Mouse (Mus musculus): ENCODE results near the gene Megf8.

The Megf8 gene

DNA sequence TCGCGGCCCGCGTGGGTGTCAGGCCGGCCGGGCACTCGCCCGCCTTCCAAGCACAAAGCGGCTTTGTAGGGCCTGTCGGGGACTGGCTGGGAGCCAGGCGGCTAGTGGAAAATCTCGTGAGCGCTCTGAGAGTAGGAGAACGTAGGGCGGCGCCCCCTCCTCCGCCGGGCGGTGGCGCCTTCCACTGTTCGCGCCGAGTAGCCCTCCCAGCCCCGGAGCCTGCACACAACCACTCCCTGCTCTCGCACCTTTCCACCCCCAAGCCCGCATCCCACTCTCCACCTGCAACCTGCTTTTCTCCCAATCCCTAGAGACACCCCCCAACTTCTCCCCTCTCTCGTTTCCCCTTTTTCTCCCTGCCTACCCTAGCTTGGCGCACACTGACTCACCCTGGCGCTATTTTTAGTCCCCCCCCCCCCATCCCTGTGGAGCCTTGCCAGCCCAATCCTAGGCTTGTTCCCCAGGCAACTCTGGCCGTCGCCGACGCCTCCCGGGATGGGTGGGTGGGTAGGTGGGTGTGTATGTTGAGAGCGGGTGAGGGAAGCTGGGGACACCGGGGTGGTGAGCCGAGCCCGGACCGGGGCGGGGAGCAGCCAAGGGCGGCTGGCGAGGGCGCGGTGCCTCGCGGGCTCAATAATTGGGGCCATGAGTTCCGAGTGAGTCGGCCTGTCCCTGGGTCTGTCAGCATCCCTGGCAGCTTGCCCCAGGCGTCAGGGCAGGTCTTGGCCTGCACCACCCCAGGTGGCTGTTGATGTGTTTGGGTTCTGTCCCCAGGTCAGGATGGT lies 37.7 kb upstream of the Megf8 start:
- DNase-seq (ENCODE audit: low read depth): no peak

DNA sequence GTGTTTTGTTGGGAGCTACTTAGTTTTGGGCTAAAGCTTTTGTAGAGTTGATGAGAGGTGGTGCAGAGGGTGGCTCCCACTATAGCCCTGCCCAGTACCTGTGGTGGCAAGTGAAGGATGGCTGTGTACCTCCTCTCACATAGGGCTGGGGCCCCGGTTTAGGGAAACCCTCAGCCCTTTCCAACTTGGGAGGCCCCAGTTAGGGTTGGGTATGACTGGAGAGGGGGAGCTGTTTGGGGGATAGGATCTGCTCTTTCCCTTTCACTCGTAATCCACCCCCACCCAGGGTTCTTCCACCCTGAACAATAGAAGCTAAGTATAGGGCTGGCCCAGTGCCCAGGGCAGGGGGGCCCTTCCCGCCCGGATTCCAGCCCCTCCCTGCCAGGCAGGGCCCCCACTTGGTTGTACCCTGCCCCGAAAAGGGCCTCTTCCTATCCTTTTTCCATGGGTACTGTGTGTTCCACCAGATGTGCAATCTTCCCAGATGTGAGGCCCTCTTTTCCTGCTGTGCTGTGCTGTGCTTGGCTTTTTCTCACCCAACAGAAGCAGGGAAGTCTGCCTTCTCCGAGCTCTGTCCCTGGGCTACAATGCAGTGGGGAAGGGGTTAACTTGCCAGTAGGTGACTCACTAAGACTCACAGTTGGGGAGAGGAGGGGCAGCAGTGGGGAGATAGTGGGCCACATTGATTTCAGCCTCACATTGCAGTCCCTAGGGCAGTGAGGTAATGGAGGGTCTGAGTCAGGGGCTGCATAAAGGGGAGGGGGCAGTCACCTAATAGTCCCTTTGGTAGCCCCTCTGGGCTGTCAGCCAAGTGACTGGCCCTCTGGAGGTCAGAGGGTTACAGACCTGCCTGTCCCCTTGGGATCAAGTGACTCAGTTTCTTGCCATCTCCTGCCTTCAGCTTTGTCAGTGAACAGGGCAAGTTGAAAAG lies 36.8 kb upstream of the Megf8 start:
- DNase-seq (ENCODE audit: low read depth): no peak

DNA sequence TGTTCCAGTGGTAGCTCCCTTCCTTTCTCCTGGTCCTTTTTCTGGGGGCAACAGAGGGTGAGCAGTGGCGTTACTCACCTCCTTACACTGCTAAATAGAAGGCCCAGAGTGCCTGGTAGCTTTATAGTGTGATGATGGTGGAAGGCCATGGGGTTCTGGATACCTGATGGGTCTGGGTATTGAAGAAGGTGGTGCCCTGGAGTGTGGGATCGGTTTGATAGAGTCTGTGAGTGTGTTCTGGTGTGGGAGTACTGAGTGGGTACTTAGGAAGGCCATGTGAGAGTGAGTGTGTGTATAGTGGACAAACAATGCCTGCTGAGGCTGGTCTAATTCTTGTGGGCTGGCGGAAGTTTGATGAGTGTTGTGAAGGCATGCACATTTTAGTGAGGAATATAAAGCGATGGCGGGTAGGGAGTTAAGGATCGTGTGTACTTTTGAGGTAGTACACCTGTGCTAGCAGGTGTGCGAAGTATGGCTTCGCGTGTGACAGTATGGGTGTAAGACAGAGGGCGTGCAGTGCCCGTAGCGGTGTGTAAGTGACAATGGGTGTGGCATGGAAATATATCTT lies 35.7 kb upstream of the Megf8 start:
- DNase-seq (ENCODE audit: low read depth): no peak

DNA sequence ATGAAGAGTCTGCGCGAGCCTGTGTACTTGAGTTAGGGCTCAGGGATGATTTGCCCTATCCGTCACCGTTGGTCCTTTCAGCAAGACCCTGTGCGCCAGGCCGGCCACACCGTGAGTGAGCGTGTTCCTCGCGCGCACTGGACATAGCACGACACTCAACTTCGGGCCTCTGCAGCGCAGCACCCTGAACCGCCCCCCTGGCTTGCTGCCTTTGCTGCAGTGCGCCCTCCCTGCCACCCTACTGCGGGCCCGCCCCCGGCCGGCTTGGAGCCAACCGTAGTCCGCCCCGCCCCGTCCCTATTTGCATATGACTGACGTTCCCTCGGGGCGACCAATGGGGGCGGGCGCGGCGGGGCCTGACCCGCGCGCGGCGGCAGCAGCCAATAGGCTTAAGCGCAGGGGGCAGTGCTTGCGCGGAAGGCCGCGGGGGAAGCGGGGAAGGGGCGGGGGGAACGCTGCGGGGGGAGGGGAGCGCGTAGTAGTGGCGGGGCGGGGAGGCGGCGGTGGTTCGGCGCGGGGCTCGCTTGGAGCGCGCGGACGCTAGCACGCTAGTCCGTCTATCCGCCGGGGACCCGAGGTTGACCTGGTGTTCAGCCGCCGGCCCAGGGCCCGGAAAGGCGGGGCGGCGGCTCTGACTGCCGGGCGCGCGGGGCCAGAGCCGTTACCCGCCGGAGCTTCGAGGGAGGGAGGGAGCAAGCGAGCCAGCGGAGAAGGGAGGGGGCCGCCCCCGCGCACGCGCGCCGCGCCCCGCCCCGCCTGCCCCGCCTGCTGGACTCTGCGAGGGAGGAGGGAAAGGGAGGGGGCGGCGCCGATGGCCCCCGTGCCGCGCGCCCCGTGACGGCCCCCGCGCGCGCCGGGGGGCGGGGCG lies 35.0 kb upstream of the Megf8 start:
- DNase-seq (ENCODE audit: low read depth): peak; percentile 94

DNA sequence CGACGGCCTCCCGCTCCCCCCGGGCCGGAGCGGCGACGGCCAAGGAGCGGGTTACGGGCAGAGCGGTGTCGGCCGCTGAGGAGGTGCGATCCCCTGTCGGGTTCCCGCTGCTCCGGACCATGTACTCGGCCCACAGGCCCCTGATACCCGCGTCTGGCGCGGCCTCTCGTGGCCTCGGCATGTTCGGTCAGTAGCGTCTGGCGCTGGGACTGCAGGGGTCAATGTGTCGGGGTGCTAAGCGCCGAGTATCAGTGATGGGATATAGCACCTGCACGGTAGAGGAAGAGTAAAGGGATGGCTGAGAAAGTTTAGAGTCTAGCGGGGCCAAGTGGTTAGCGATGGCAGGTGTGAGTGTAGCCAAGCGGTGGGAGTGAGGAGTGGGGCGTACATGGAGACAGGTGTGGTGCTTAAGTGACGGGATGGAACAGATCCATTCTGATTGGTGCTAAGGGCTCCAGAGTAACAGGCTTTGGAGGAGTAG lies 34.2 kb upstream of the Megf8 start:
- no peak for DNase-seq (ENCODE audit: low read depth)

DNA sequence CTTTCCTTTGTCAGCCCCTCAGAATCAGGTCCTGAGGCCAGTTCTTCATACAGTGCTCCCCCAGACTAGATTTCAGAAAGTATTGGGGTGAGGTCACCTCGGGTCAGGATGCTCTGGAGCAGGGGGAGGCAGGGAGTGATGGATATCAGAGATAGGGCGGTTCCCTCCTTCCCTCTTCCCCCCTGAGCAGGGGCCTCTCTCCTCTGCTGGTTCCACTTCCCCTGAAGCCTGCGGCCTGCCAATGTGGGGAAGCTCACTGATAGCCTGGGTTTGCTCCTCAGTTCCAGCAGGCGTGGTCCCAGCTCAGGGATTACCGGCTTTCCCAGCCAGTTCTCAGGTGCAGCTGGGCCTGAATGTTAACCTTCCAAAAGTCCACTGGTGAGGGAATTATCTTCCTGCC lies 33.3 kb upstream of the Megf8 start:
- DNase-seq (ENCODE audit: low read depth): no peak

DNA sequence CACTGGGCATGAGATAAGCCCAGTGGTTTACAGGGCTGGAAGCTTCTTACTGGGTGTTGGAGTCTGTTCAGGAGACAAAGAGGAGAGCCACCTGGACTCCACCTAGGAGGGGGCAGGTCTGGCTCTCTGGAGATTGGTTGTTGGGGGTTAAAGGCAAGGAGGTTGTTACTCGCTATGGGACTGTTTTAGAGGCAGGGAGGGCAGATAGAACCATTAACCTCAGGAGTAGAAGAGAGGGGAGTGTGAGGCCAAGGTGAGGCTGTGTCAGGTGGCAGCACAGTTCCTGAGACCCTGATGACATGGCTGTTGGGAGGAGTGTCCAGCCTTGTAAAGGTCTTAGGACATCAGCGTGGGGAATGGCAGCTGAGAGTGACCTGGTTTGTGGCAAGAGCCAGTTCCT lies 32.8 kb upstream of the Megf8 start:
- no peak for DNase-seq (ENCODE audit: low read depth)

DNA sequence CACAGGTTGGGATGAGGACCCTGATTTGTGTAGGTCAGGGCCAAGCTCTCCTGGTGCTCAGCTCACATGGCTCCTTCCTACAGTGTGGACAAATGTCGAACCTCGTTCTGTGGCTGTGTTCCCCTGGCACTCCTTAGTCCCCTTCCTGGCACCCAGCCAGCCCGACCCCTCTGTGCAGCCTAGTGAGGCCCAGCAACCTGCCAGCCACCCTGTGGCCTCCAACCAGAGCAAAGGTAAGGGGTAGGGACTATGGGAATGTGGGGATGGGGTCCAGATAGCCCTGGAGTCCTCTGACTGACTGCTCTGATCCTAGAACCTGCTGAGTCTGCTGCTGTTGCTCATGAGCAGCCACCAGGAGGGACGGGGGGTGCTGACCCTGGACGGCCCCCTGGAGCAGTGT lies 32.2 kb upstream of the Megf8 start:
- no peak for DNase-seq (ENCODE audit: low read depth)

DNA sequence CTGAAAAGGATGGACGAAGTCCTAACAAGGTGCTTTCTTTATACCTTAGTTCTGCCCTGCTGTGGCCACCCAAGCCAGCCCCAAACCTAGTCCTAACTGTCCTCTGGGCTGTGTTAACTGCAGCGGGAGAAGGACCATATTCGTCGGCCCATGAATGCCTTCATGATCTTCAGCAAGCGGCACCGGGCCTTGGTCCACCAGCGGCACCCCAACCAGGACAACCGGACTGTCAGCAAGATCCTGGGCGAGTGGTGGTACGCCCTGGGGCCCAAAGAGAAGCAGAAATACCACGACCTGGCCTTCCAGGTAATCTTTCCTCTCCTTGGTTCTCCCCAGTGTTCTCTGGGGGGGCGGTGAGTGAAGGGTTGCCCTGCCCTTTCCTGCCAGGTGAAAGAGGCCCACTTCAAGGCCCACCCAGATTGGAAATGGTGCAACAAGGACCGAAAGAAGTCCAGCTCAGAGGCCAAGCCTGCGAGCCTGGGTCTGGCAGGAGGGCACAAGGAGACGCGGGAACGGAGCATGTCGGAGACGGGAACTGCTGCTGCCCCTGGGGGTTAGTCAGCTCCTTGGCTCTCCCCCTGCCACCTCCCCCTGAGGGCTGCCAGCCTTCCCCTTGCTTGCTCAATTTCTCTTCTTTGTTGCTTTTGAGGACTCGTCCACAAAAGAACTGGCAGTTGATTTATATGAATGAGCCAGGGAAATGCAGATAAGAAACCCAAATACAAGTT lies 31.3 kb upstream of the Megf8 start:
- no peak for DNase-seq (ENCODE audit: low read depth)

DNA sequence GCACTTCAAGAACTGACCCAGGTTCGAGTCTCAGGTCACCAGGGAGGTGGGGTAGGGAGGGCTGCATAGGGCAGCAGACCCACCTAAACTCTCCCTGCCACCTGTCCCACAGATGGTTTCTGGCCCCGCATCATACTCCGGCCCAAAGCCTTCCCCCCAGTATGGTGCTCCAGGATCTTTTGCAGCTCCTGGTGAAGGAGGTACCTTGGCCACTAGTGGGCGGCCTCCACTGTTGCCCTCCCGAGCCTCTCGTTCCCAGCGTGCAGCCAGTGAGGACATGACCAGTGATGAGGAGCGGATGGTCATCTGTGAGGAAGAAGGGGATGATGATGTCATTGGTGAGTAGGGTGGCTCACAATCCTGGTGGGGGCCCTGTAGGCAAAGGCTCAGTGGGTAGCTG lies 30.0 kb upstream of the Megf8 start:
- DNase-seq (ENCODE audit: low read depth): no peak

DNA sequence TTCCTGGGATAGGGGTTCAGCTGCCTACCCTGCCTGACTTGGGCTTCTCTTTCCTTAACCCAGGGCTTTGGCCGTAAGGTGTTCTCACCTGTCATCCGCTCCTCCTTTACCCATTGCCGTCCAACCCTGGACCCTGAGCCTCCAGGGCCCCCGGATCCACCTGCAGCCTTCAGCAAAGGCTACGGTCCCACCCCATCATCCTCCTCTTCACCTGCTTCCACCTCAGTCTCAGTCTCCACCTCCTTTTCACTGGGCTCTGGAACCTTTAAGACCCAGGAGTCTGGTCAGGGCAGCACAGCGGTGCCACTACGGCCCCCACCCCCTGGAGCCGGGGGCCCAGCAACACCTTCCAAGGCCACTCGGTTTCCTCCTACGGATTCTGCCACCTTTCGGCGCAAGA lies 29.0 kb upstream of the Megf8 start:
- no peak for DNase-seq (ENCODE audit: low read depth)

DNA sequence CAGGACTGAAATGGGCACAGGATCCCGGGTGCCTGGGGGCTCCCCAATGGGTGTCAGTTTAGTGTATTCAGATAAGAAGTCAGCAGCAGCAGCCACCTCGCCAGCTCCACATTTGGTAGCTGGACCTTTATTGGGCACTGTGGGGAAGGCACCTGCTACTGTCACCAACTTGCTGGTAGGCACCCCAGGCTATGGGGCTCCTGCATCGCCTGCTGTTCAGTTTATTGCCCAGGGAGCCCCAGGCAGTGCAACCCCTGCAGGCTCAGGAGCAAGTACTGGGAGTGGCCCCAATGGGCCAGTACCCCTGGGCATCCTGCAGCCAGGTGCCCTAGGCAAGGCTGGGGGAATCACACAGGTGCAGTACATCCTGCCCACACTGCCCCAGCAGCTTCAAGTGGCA lies 28.2 kb upstream of the Megf8 start:
- no peak for DNase-seq (ENCODE audit: low read depth)

DNA sequence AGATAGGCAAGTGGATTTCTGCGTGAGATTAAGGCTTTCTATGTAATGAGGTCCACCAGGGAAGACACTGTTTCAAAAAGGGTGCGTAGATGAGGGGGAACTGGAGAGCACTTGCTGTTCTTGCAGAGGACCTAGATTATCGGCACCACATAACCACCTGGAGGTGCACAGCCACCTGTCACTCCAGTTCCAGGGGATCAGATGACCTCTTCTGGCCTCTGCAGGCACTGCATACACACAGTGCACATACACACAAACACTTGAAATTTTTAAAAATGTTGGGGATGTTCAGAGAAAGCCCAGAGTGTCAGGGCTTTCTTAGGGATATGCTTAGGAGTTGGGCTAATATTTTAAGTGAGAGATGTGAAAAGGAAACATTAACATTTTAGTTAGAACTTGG lies 27.0 kb upstream of the Megf8 start:
- DNase-seq (ENCODE audit: low read depth): no peak

DNA sequence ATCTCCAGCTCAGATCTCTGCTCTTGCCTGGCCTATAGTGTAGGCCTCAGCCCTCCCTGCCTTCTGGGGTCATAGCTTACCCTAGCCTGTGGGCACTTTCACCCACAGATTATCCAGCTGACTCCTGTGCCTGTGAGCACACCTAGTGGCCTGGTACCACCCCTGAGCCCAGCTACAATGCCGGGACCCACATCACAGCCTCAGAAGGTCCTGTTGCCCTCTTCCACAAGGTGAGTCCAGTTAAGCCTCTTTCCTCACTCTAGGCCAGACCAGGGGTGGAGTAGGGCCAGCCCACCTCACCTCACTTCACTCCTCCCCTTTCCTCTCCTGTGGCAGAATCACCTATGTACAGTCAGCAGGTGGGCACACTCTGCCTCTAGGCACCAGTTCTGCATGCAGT lies 26.5 kb upstream of the Megf8 start:
- no peak for DNase-seq (ENCODE audit: low read depth)

DNA sequence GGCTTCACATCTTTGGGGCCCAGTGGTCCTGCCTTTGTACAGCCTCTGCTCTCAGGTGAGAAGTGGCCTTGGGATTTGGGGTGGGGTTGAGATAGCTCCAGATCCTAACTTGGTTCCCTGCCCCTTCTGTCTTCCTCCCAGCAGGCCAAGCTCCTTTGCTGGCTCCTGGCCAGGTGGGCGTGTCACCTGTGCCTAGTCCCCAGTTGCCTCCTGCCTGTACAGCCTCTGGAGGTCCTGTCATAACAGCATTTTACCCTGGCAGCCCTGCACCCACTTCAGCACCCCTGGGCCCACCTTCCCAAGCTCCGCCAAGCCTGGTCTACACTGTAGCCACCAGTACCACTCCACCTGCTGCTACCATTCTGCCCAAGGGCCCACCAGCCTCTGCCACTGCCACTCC lies 26.1 kb upstream of the Megf8 start:
- no peak for DNase-seq (ENCODE audit: low read depth)

DNA sequence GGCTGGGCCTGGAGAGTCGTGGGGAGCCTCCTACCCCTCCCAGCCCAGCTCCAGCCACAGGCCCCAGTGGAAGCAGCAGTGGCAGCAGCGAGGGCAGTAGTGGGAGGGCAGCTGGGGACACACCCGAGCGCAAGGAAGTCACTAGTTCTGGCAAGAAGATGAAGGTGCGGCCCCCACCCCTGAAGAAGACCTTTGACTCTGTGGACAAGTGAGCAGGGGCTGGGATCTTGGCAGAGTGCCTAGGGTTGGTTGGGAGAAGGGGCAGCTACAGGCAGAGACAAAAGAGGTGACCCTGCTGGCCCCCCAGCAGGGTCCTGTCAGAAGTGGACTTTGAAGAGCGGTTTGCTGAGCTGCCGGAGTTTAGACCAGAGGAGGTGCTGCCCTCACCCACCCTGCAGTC lies 24.9 kb upstream of the Megf8 start:
- DNase-seq (ENCODE audit: low read depth): no peak

DNA sequence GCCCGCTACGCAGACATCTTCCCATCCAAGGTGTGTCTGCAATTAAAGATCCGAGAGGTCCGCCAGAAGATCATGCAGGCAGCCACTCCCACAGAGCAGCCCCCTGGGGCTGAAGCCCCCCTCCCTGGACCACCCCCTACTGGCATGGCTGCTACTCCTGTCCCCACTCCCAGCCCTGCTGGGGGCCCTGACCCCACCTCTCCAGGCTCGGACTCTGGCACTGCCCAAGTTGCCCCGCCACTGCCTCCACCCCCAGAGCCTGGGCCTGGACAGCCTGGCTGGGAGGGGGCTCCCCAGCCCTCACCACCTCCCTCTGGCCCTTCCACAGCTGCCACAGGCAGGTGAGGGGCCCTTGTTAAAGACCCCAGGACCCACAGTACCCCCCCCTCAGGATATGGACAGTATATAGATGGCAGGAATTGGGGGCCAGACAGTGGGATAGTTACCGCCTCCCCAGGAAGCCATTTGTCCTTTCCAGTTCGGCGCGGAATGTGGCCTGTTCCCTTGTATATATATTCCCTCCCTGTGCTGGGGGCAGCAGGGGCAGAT lies 23.7 kb upstream of the Megf8 start:
- no peak for DNase-seq (ENCODE audit: low read depth)

DNA sequence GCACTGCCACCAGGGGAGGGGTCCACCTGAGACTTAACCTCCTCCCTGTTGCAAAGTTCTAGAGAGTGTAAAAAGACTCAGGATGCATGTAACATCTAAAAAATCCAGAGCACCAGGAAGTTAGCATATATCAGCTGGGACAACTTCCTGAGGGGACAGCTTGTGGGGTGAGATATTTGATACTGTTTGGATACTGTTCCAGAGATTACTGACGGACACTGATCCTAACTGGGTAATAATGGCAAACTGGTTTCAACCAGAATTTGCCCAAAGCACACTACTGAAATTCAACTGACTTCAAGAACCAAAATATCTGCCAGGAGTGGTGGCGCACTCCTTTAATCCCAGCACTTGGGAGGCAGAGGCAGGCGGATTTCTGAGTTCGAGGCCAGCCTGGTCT lies 22.5 kb upstream of the Megf8 start:
- DNase-seq (ENCODE audit: low read depth): no peak

DNA sequence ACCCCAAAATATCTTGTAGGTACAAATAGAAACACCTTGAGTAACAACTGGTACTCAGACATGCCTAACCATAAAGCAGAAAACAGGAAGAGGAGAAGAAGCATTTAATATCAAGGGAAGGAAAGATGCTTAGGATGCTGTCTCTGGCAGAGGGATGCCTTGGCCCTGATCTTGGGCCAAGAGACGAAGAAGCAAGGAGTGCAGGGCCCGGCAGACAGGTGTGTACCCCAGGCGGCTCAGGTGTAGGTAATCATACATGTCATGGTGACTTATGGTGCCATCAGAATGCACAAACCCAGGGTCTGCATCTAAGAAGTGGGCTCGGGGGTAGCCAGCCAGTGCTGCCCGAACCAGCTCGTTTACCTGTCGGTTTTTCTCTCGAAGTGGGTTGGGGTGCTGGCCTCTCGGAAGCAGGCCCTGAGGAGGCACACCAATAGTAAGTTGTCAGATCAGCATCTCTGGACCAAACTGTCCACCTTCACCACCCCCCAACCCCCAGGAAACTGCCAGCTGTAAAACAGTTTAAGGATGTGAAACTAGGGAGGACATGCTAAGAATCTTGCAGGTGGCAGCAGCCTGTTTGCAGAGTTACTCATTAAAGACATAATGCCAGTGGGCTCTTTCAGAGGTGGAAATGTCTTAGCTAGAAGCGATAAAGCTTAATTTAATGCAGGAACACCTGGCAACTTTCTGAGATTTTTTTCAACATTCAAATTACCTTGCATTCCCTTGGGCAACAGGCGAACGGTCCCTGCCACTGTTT lies 21.8 kb upstream of the Megf8 start:
- no peak for DNase-seq (ENCODE audit: low read depth)

DNA sequence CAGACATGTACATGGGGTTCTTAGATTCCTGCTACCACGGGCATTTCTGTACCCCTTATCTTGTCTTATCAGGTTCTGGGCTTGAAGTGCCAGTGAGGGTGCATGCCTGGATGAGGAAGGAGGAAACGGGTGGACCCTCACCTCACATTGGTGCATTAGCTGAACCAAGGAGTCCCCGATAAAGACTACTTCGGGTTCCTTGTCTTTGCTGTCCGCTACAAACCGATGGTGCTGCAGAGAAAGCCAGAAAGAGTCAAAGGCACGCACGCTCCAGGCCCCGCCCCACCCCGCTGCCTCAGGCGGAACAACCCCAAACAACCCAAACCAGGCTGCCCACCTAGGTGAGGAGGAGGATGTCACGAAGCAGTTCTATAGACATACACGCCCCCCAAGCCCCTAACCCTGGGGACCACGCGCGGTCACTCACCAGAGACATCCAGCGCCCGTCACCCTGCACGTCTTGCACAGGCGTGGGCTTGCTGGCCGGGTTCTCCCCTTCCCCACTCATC lies 20.0 kb upstream of the Megf8 start:
- no peak for DNase-seq (ENCODE audit: low read depth)
